Mouse (Mus musculus) urinary bladder, adult 18-20 months (tissue): ENCODE data around the gene Hdgfl2.

Experiments used
- DNase-seq, 2 experiments: peaks; one replicate each; pipeline ENCODE4 v3.0.0; 2022; ENCODE audit warnings: low spot score in 2 of 2, mixed read lengths in 2 of 2

The Hdgfl2 gene

GRCm38 (mm10) chr17:56125276-56125630 is 45.8 kb downstream of the Hdgfl2 start:
- no peak for DNase-seq

- DNase-seq, result no peak
Measured at GRCm38 (mm10) chr17:56126175-56126574, 46.7 kb downstream of the Hdgfl2 start.

- DNase-seq, result no peak
Measured at GRCm38 (mm10) chr17:56128246-56128645, 48.8 kb downstream of the Hdgfl2 start.

- no peak for DNase-seq
Measured at GRCm38 (mm10) chr17:56131136-56131535, 51.7 kb downstream of the Hdgfl2 start.

- DNase-seq, result no peak
Measured at GRCm38 (mm10) chr17:56131814-56132213, 52.4 kb downstream of the Hdgfl2 start.

- DNase-seq, result no peak
Measured at GRCm38 (mm10) chr17:56132661-56133060, 53.2 kb downstream of the Hdgfl2 start.

- DNase-seq, result peak in 1 of 2 experiments; percentile 50
Measured at GRCm38 (mm10) chr17:56133457-56134363, 54.3 kb downstream of the Hdgfl2 start.

- DNase-seq, result no peak
Measured at GRCm38 (mm10) chr17:56134463-56134971, 55.1 kb downstream of the Hdgfl2 start.

- DNase-seq, result no peak
Measured at GRCm38 (mm10) chr17:56136558-56136957, 57.1 kb downstream of the Hdgfl2 start.

GRCm38 (mm10) chr17:56137839-56138613 is 58.6 kb downstream of the Hdgfl2 start:
- DNase-seq, result no peak

- DNase-seq, result no peak
Measured at GRCm38 (mm10) chr17:56139355-56139754, 59.9 kb downstream of the Hdgfl2 start.

GRCm38 (mm10) chr17:56139858-56140595 is 60.6 kb downstream of the Hdgfl2 start, which contains the start of gene Sema6b:
Gene Sema6b, minus strand, starts transcription at chr17:56140343.
- no peak for DNase-seq

GRCm38 (mm10) chr17:56141702-56142605 is 62.5 kb downstream of the Hdgfl2 start:
- no peak for DNase-seq

- DNase-seq, result no peak
Measured at GRCm38 (mm10) chr17:56144546-56144945, 65.1 kb downstream of the Hdgfl2 start.

- DNase-seq, result no peak
Measured at GRCm38 (mm10) chr17:56146131-56146530, 66.7 kb downstream of the Hdgfl2 start.

GRCm38 (mm10) chr17:56147420-56147819 is 68.0 kb downstream of the Hdgfl2 start:
- no peak for DNase-seq

- no peak for DNase-seq
Measured at GRCm38 (mm10) chr17:56148280-56148679, 68.8 kb downstream of the Hdgfl2 start.

- DNase-seq, result no peak
Measured at GRCm38 (mm10) chr17:56148790-56149618, 69.6 kb downstream of the Hdgfl2 start.

GRCm38 (mm10) chr17:56149897-56150296 is 70.5 kb downstream of the Hdgfl2 start:
- no peak for DNase-seq
